Mouse (Mus musculus): ENCODE results near the gene Zbtb16. TPM values are rescaled to one million over a fixed set of nuclear protein-coding genes. Genes with fewer than 3 reads are reported as not detected.

The Zbtb16 gene
- polyA plus RNA-seq, 1 experiment from 2014 or later, result 7.7 TPM

DNA sequence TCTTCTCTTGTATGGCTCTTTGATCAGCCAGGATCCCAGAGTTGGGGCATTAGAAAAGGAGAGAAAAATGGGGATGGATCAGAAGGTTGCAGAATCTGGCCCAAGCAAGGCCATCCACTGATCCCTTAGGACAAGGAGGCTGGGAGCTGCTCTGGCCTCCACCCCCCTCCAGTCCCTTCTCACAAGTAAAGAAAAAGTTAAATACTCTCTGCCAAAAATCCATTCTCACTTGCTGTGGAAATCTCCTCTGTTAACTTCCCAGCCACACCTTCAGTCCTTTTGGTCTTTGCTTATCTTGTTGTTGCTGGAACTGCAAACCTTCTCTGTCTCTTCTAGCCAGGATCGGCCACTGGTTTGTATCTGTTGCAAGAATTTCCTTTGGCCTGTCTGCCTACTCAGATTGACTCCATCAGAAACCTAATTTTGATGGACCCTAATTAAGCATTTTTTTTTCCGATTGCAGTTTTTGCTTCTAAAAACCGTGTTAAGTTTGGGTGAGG lies 218.5 kb downstream of the Zbtb16 start:
- Histone ChIP-seq H3K4me1 (no peaks in the 10 kb centered on the region; the same call in 1 of the 2 replicates), H3K9ac (no peak overlapping the region), H3K36me3 (no peaks in the 10 kb centered on the region), H3K27me3 (replicated peaks) (no peaks in the 10 kb centered on the region), H3K4me2 (replicated peaks) (no peak overlapping the region), H3K27ac (no peak overlapping the region), H3K9me3 (no peaks in the 10 kb centered on the region), H3K4me3 (no peak overlapping the region)
- WGBS, result 85% methylated on average over 3 of the region's 3 CpGs
- no peak for ATAC-seq (ENCODE audit: low FRiP score, low read depth)

DNA sequence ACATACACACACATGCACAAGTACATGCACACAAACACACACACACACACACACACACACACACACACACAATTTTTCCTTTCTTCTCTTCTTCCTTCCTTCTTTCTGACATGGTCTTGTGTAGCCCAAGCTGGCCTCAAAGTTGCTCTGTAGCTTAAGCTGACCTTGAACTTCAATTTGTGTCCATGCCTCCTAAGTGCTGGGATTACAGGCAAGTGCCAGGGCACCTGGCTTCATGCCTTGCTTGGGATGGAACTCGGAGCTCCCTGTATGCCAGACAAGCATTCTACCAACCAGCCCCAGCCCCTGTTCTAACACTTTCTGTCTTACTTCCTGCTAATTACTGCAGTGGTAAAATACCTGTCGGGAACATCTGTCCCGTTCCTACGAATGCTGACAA lies 222.8 kb downstream of the Zbtb16 start:
- Histone ChIP-seq H3K4me2 (replicated peaks) (no peak overlapping the region), H3K27ac (no peak overlapping the region), H3K36me3 (no peaks in the 10 kb centered on the region), H3K4me1 (no peaks in the 10 kb centered on the region), H3K9me3 (no peaks in the 10 kb centered on the region), H3K4me3 (no peak overlapping the region), H3K27me3 (replicated peaks) (no peaks in the 10 kb centered on the region), H3K9ac (no peak overlapping the region)
- no peak for ATAC-seq (ENCODE audit: low FRiP score, low read depth)
- WGBS, result 92% methylated on average over 4 of the region's 4 CpGs

DNA sequence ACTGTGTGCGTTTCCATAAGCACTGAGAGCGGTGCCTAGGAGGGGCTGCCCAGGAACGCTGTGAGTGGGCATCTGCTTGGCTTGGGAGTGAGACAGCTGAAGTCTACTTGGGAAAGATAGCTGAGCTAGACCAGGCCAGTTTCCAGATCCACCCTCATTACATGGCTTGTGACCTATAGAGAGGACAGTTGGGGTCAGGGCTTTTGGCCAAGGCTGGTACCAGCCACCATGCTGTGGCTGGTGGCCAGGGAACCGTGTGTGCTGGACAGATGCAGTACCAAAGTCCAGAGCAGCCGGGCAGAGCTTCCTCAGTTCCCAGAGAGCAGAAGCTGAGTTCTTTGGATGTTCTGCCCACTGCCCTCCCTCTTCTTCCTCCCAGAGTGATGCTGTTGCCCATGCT lies 223.5 kb downstream of the Zbtb16 start:
- Histone ChIP-seq H3K9me3 (no peaks in the 10 kb centered on the region), H3K4me1 (peaks cover under 1% of the 10 kb centered on the region; the same call in 1 of the 2 replicates), H3K27me3 (replicated peaks) (no peaks in the 10 kb centered on the region), H3K4me3 (no peak overlapping the region), H3K36me3 (no peaks in the 10 kb centered on the region), H3K27ac (no peak overlapping the region), H3K9ac (no peak overlapping the region), H3K4me2 (replicated peaks) (no peak overlapping the region)
- 85% methylated on average over 5 of the region's 5 CpGs for WGBS
- no peak for ATAC-seq (ENCODE audit: low FRiP score, low read depth)

DNA sequence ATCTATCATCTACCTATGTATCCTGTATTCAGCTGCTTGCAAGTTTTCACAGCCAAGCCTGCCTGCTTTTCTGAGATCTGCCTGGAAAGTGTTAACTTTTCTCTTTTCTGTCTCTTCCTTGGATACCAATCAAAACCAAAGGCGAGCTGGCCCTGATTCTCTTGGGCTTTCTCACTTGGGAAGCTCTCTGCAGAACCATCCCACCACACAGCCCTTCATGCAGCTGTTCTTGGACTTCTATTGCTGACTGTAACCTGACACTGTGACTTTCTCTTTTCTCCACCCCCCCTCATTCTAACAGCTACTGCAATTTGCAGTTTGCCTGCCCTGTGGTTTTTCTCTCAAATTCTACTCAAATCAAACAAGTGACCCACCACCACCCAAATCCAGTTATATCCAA lies 225.0 kb downstream of the Zbtb16 start:
- Histone ChIP-seq H3K9me3 (no peaks in the 10 kb centered on the region), H3K4me3 (no peak overlapping the region), H3K9ac (no peak overlapping the region), H3K36me3 (no peaks in the 10 kb centered on the region), H3K27me3 (replicated peaks) (no peaks in the 10 kb centered on the region), H3K27ac (no peak overlapping the region), H3K4me1 (peaks cover 3% of the 10 kb centered on the region; the same call in 1 of the 2 replicates), H3K4me2 (replicated peaks) (no peak overlapping the region)
- WGBS, result 23% methylated on average over 1 of the region's 1 CpGs
- ATAC-seq (ENCODE audit: low FRiP score, low read depth), result no peak

DNA sequence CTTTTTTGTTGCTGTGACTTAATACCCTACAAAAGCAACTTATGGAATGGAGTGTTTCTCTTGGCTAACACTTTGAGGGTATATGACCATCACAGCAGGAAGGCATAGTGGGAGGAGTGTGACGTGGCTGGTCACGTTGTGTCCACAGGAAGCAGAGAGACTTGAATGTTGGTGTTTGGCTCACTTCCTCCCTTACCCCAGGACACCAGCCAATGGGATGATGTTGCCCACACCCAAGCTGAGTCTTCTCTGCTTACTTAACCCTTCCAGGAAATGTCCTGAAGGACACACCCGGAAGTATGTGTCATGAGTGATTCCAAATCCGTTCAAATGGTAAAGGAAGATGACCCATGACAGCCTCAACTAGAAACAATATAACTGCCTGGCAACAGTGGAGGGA lies 226.3 kb downstream of the Zbtb16 start:
- Histone ChIP-seq H3K4me3 (no peak overlapping the region), H3K4me1 (peaks cover 3% of the 10 kb centered on the region; the same call in 1 of the 2 replicates), H3K27ac (no peak overlapping the region), H3K4me2 (replicated peaks) (no peak overlapping the region), H3K9me3 (no peaks in the 10 kb centered on the region), H3K27me3 (replicated peaks) (no peaks in the 10 kb centered on the region), H3K9ac (no peak overlapping the region), H3K36me3 (no peaks in the 10 kb centered on the region)
- ATAC-seq (ENCODE audit: low FRiP score, low read depth), result no peak
- WGBS, result 75% methylated on average over 4 of the region's 4 CpGs

DNA sequence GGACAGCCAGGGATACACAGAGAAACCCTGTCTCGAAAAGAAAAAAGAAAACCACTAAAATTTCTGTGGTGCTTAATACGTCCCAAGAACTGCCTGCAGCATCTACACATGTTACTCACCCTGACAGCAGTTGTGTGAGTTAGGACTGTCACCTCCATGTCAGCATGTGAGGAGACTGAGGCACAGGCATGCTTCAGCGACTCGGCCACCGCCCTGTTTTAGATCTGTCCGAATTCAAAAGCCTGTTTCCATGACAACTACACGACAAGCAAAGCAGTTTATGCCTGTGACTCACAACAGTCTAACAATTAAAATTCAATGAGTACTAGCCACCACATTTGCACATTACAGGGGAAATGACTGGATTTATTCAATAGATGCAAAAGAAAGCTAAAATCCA lies 228.6 kb downstream of the Zbtb16 start:
- 35% methylated on average over 7 of the region's 7 CpGs for WGBS
- H3K4me3 ChIP-seq, result no peak overlapping the region

DNA sequence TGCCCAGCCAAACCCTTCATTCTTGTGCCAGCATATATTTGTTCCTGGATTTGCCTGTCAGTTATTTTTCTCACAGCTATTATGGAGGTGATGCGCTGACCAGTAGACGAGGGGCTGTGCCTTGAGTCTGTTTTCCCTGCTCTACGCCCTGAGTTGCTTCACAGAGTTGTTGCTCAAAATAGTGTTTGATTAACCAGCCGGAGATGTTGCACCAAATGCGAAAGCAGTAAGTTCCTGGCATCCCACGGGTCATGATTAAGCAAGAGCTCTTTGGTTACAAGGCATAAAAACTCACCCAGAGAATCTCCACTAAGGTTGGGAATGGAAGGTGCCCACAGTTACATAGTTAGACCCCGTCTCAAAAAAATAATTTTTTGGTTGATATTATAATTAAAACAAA lies 229.9 kb downstream of the Zbtb16 start:
- Histone ChIP-seq H3K4me2 (replicated peaks) (no peak overlapping the region), H3K4me3 (no peak overlapping the region), H3K27me3 (replicated peaks) (no peaks in the 10 kb centered on the region), H3K27ac (no peak overlapping the region), H3K36me3 (no peaks in the 10 kb centered on the region), H3K4me1 (peaks cover 3% of the 10 kb centered on the region; the same call in 1 of the 2 replicates), H3K9me3 (no peaks in the 10 kb centered on the region), H3K9ac (no peak overlapping the region)
- WGBS, result 95% methylated on average over 7 of the region's 7 CpGs
- no peak for ATAC-seq (ENCODE audit: low FRiP score, low read depth)

More for the DNA sequence above, 228.6 kb downstream of the Zbtb16 start:
- H3K36me3 ChIP-seq, result no peaks in the 10 kb centered on the region
- H3K27me3 ChIP-seq (replicated peaks), result no peaks in the 10 kb centered on the region
- H3K9ac ChIP-seq, result no peak overlapping the region
- H3K4me2 ChIP-seq (replicated peaks), result no peak overlapping the region
- no peaks in the 10 kb centered on the region for H3K9me3 ChIP-seq
- H3K27ac ChIP-seq, result no peak overlapping the region
- H3K4me1 ChIP-seq, result peaks cover 3% of the 10 kb centered on the region; the same call in 1 of the 2 replicates
- no peak for ATAC-seq (ENCODE audit: low FRiP score, low read depth)

DNA sequence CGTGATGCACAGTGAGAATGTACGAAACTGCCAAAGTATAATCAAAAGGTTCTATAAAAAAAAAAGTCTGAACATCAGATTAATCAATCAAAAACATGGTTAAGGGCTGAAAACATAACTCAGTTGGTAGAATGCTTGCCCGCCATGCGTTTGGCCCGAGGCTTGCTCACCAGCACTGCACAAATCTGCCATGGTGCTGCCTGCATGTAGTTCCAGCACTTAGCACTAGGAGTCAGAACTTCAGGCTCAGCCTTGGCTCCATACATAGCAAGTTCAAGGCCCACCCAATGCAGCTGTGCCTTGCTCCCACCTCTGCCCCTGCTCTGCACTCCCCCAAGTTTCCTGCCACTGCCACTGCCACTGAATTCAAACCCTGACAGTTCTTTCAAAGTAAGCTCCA lies 230.3 kb downstream of the Zbtb16 start:
- H3K27ac ChIP-seq, result no peak overlapping the region
- ATAC-seq (ENCODE audit: low FRiP score, low read depth), result no peak
- no peak overlapping the region for H3K4me3 ChIP-seq
- no peaks in the 10 kb centered on the region for H3K9me3 ChIP-seq
- H3K36me3 ChIP-seq, result no peaks in the 10 kb centered on the region
- no peaks in the 10 kb centered on the region for H3K27me3 ChIP-seq (replicated peaks)
- H3K4me1 ChIP-seq, result peaks cover 3% of the 10 kb centered on the region; the same call in 1 of the 2 replicates
- no peak overlapping the region for H3K4me2 ChIP-seq (replicated peaks)
- no peak overlapping the region for H3K9ac ChIP-seq
- 86% methylated on average over 5 of the region's 5 CpGs for whole genome bisulfite sequencing

DNA sequence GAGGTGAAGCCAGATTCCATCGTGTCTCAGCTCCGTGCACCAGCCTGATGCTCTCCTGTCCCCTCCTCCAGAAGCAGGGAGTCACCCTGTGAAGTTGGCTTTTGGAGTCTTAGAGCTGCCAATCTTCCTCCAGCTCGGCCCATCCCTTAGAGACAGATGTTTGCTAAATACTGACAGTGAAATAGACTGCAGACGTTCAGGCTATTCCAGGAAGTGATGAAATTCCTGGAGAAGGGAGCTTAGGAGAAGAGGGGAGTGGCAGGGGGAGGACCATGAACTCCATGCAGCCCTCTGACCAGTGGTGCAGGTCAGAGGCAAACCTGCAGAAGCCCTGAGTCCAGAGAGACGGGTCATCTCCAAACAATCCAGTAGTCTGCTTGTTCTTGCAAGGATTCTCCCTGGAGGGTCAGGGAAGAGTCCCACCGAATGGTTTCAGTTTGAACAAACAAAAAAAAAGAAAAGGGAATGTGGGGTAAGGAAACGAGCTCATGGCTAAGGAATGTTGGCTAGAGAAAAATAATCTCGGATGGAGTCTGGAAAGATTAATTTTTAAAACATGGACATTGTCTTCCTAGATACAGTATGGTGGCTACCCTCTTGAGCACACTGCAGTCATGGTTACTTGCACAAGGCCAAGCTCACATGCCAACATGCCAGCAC lies 231.0 kb downstream of the Zbtb16 start, which contains the start of gene Nnmt:
Nnmt (minus strand) TSS at position 215 of the 660 bp plus-strand sequence.
- no peak for ATAC-seq (ENCODE audit: low FRiP score, low read depth)
- Histone ChIP-seq H3K4me3 (no peak within 1 kb of the TSS), H3K27me3 (replicated peaks) (no peaks in the 10 kb centered on the region), H3K4me1 (peaks cover 3% of the 10 kb centered on the region; the same call in 1 of the 2 replicates), H3K36me3 (no peaks in the 10 kb centered on the region), H3K9ac (no peak within 1 kb of the TSS), H3K27ac (no peak within 1 kb of the TSS), H3K9me3 (no peaks in the 10 kb centered on the region), H3K4me2 (replicated peaks) (no peak within 1 kb of the TSS)
- 63% methylated on average over 8 of the region's 8 CpGs for WGBS

Other genes starting within 250 kb of the Zbtb16 start
- gene Nnmt, start 231.1 kb downstream of the Zbtb16 start, polyA plus RNA-seq (2016; fragmentation: Nextera tagmentation; extraction: Ambion mirVana), result 0.61 and 1.6 TPM in 2 replicates
- 1.4 and 2.2 TPM in 2 replicates for gene Htr3a, start 74.9 kb upstream of the Zbtb16 start, polyA plus RNA-seq (2016; fragmentation: Nextera tagmentation; extraction: Ambion mirVana)
- gene Htr3b, start 128.8 kb upstream of the Zbtb16 start, polyA plus RNA-seq (2016; fragmentation: Nextera tagmentation; extraction: Ambion mirVana), result 0.15 and 0.41 TPM in 2 replicates
- gene Usp28, start 149.2 kb upstream of the Zbtb16 start, polyA plus RNA-seq (2016; fragmentation: Nextera tagmentation; extraction: Ambion mirVana), result 42.7 and 44.0 TPM in 2 replicates
- gene Zw10, start 219.4 kb upstream of the Zbtb16 start, polyA plus RNA-seq (2016; fragmentation: Nextera tagmentation; extraction: Ambion mirVana), result 40.8 and 41.6 TPM in 2 replicates
- 1.6 and 1.7 TPM in 2 replicates for gene Tmprss5, start 245.0 kb upstream of the Zbtb16 start, polyA plus RNA-seq (2016; fragmentation: Nextera tagmentation; extraction: Ambion mirVana)